Mouse (Mus musculus) C2C12 (cell line): ENCODE measurements at regions not wholly inside any gene's neighbourhood (a gene's known extent, or its start where the extent isn't known, plus 50 kb on each side); places are given as distances from the start of the nearest gene placed in this dataset.

Experiments used
- H3K27me3 ChIP-seq: one replicate; pipeline ENCODE4 v1.6.1; 2011; ENCODE audit not compliant: control insufficient read depth, insufficient read depth, insufficient read length
- H3K36me3 ChIP-seq: one replicate; pipeline ENCODE4 v1.6.1; 2011; ENCODE audit not compliant: control insufficient read depth, insufficient read depth
- H3K4me3 ChIP-seq: one replicate; pipeline ENCODE4 v1.5.1; 2011; ENCODE audit warnings: mild to moderate bottlenecking, control low read depth; ENCODE audit not compliant: poor library complexity, insufficient read depth, severe bottlenecking
- H3K79me2 ChIP-seq: one replicate; pipeline ENCODE4 v1.6.1; 2011; ENCODE audit not compliant: control insufficient read depth, insufficient read depth
- H3K79me3 ChIP-seq: one replicate; pipeline ENCODE4 v1.6.1; 2011; ENCODE audit warnings: low read depth, control low read depth
- H3ac ChIP-seq: one replicate; pipeline ENCODE3; 2011; ENCODE audit warnings: low read depth; ENCODE audit not compliant: control insufficient read depth, insufficient read length
- CEBPB ChIP-seq: IDR thresholded peaks from one replicate; pipeline ENCODE4 v1.6.1; 2011; ENCODE audit warnings: low read depth, mild to moderate bottlenecking, control low read depth, moderate library complexity
- CTCF ChIP-seq: IDR thresholded peaks from one replicate; pipeline ENCODE4 v1.5.1; 2011; ENCODE audit not compliant: control insufficient read depth, insufficient read depth, insufficient read length
- FOSL1 ChIP-seq: IDR thresholded peaks from one replicate; pipeline ENCODE4 v1.8.0; 2011; ENCODE audit warnings: mild to moderate bottlenecking, low read length; ENCODE audit not compliant: poor library complexity, insufficient read depth, severe bottlenecking
- MAX ChIP-seq: IDR thresholded peaks from one replicate; pipeline ENCODE4 v1.6.1; 2011; ENCODE audit warnings: mild to moderate bottlenecking, control low read depth
- MYOD1 ChIP-seq: IDR thresholded peaks from one replicate; pipeline ENCODE4 v1.6.1; 2011; ENCODE audit warnings: low read depth; ENCODE audit not compliant: control insufficient read depth, insufficient read length
- MYOG ChIP-seq: IDR thresholded peaks from one replicate; pipeline ENCODE4 v1.6.1; 2011; ENCODE audit not compliant: control insufficient read depth, insufficient read length; ENCODE audit errors: extremely low read depth
- USF1 ChIP-seq: IDR thresholded peaks from one replicate; pipeline ENCODE4 v1.6.1; 2011; ENCODE audit warnings: low read depth, mild to moderate bottlenecking, control low read depth, moderate library complexity

GRCm38 (mm10) chr15:31961963-31962362 lies 215.1 kb upstream of the Tas2r119 start:
- no peaks in the 10 kb centered on the region for H3K79me2 ChIP-seq
- no peaks in the 10 kb centered on the region for H3K36me3 ChIP-seq
- TF ChIP-seq CEBPB: no peak
- no peak for TF ChIP-seq USF1
- TF ChIP-seq CTCF: no peak
- TF ChIP-seq MYOD1: no peak
- TF ChIP-seq MAX: no peak
- TF ChIP-seq FOSL1: no peak
- no peak for TF ChIP-seq MYOG
- no peak overlapping the region for H3K4me3 ChIP-seq
- no peaks in the 10 kb centered on the region for H3K79me3 ChIP-seq
- H3ac ChIP-seq: no peak overlapping the region
- H3K27me3 ChIP-seq: peaks cover 15% of the 10 kb centered on the region

GRCm38 (mm10) chr15:31964911-31965310 lies 212.2 kb upstream of the Tas2r119 start:
- H3K36me3 ChIP-seq: no peaks in the 10 kb centered on the region
- no peak overlapping the region for H3ac ChIP-seq
- H3K79me3 ChIP-seq: no peaks in the 10 kb centered on the region
- no peak overlapping the region for H3K4me3 ChIP-seq
- peaks cover 15% of the 10 kb centered on the region for H3K27me3 ChIP-seq
- TF ChIP-seq MYOD1: no peak
- TF ChIP-seq FOSL1: no peak
- no peak for TF ChIP-seq CTCF
- TF ChIP-seq USF1: no peak
- no peak for TF ChIP-seq CEBPB
- TF ChIP-seq MYOG: no peak
- no peaks in the 10 kb centered on the region for H3K79me2 ChIP-seq

- Histone ChIP-seq H3K27me3 (peaks cover 15% of the 10 kb centered on the region), H3ac (no peak overlapping the region), H3K36me3 (no peaks in the 10 kb centered on the region), H3K4me3 (no peak overlapping the region), H3K79me3 (no peaks in the 10 kb centered on the region), H3K79me2 (no peaks in the 10 kb centered on the region)
- TF ChIP-seq FOSL1 (no peak), CEBPB (no peak), CTCF (no peak), MYOG (no peak)
Measured at GRCm38 (mm10) chr15:31965542-31965941, 211.5 kb upstream of the Tas2r119 start.

- Histone ChIP-seq H3K79me3 (no peaks in the 10 kb centered on the region), H3K4me3 (no peak overlapping the region), H3ac (no peak overlapping the region), H3K79me2 (no peaks in the 10 kb centered on the region), H3K27me3 (peaks cover 4% of the 10 kb centered on the region), H3K36me3 (no peaks in the 10 kb centered on the region)
- no peak for TF ChIP-seq CEBPB
- no peak for TF ChIP-seq MYOG
- no peak for TF ChIP-seq USF1
- no peak for TF ChIP-seq MYOD1
- no peak for TF ChIP-seq FOSL1
- TF ChIP-seq CTCF: no peak
- no peak for TF ChIP-seq MAX
Measured at GRCm38 (mm10) chr15:31972891-31973290, 204.2 kb upstream of the Tas2r119 start.

- Histone ChIP-seq H3ac (no peak overlapping the region), H3K79me3 (no peaks in the 10 kb centered on the region), H3K36me3 (no peaks in the 10 kb centered on the region), H3K4me3 (no peak overlapping the region), H3K79me2 (no peaks in the 10 kb centered on the region), H3K27me3 (peaks cover 4% of the 10 kb centered on the region)
- TF ChIP-seq MYOG: no peak
- no peak for TF ChIP-seq CTCF
- TF ChIP-seq MYOD1: no peak
- TF ChIP-seq MAX: no peak
- no peak for TF ChIP-seq FOSL1
- TF ChIP-seq USF1: no peak
- no peak for TF ChIP-seq CEBPB
Measured at GRCm38 (mm10) chr15:31973889-31974288, 203.2 kb upstream of the Tas2r119 start.

- Histone ChIP-seq H3K79me3 (no peaks in the 10 kb centered on the region), H3K4me3 (no peak overlapping the region), H3ac (no peak overlapping the region), H3K79me2 (no peaks in the 10 kb centered on the region), H3K27me3 (peaks cover 4% of the 10 kb centered on the region), H3K36me3 (no peaks in the 10 kb centered on the region)
- TF ChIP-seq MAX (no peak), FOSL1 (no peak), CEBPB (no peak), USF1 (no peak), CTCF (no peak)
Measured at GRCm38 (mm10) chr15:31976461-31976860, 200.6 kb upstream of the Tas2r119 start.
